Mouse (Mus musculus): ENCODE results near the gene Pnrc1.

DNA sequence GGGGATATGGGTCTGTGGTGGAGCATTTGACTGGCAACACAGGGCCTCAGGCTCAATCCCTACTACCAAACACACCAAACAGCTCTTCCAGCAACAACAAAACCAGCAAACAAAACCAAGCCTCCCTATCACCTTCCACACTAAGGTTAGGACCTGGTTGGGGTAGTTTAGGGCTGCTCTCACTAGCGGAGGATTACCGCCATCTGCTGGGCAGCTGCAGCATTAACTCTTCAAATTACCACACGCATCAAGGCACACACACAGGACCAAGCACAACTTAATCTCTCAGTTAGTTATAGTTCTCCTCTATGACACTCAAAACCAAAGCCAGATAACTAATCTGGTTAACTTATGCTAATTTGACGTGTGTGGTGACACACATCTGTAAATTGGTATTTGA, 85.3 kb downstream of the Pnrc1 start:
- TF ChIP-seq CTCF (IDR thresholded peaks at IDR 0.05) (peak; percentile 80), EP300 (IDR thresholded peaks at IDR 0.05) (no peak)

All from lung, postnatal 0 days (tissue).